Mouse (Mus musculus): Measurements from ENCODE around the gene Fam163a.

Fam163a gene

DNA sequence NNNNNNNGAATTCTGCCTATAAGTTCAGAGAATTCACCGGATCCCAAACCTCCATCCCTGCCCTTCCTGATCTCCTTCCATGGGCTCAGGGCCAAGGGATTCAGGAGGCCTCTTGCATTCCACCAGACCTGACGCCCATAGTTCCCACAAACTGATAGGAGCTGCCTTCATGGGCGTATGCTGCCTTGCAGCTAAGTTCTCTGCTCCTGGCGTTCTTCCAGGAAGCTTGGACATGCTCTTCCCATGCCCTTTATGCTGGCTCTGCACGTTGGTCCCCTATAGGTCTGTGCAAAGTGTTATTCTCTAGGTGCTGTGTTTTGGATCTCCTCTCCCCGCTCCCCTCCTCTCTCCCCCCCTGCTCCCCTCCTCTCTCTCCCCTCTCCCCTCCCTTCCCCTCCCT is 36.1 kb downstream of the Fam163a start:
- H3K27me3 ChIP-seq (ENCODE audit: control insufficient read depth, insufficient read depth, low read length, poor library complexity, severe bottlenecking) = no peaks in the 10 kb centered on the region
- no peaks in the 10 kb centered on the region for H3K36me3 ChIP-seq (ENCODE audit: control insufficient read depth, insufficient read depth, low read length, poor library complexity, severe bottlenecking)
- no peak for DNase-seq (ENCODE audit: low read depth, low spot score)

DNA sequence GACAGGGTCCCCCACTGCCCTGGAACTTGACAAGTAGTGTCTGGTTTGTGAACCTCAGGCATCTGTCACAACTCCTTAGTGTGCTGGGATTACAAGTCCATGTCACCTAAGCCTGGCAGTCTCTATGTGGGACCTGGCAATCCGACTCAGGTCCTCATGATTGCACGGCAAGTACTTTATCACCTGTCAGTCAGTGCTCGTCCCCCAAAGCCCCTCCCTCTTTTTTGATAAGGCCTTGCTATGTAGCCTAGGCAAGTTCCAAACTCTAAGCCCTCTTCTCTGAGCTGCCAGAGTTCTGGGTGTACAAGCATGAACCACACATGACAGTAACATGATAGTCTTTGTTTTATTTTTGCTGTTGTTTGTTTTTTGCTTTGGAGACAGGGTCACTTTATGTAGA is 88.1 kb downstream of the Fam163a start:
- DNase-seq (ENCODE audit: low read depth, low spot score) = no peak
- Histone ChIP-seq H3K36me3 (ENCODE audit: control insufficient read depth, insufficient read depth, low read length, poor library complexity, severe bottlenecking) (no peaks in the 10 kb centered on the region), H3K27me3 (ENCODE audit: control insufficient read depth, insufficient read depth, low read length, poor library complexity, severe bottlenecking) (no peaks in the 10 kb centered on the region)

DNA sequence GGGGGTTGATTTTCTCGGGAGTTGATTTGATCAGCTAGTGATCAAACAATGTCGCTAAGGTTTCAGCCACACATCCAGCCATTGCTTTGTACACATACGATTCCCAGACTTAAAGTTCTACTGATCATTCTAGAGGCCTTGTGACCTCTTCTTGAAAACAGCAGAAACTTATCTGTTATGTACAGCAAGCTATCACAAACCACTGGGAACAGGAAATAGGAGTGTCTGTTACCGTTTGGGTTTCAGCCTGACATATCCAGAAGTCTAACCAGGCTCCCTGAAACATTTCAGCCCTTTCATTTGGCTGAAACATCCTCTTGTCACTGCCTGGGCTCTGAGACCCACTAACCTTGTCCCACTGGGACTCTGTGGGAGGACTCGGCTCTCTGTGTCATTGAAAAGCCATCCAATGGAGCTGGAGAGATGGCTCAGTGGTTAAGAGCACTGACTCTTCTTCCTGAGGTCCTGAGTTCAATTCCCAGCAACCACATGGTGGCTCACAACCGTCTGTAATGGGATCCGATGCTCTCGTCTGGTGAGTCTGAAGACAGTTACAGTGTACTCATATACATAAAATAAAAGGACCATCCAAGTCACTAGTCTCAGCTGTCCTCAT is 90.8 kb downstream of the Fam163a start:
- Histone ChIP-seq H3K27me3 (ENCODE audit: control insufficient read depth, insufficient read depth, low read length, poor library complexity, severe bottlenecking) (no peaks in the 10 kb centered on the region), H3K36me3 (ENCODE audit: control insufficient read depth, insufficient read depth, low read length, poor library complexity, severe bottlenecking) (no peaks in the 10 kb centered on the region)
- no peak for DNase-seq (ENCODE audit: low read depth, low spot score)

DNA sequence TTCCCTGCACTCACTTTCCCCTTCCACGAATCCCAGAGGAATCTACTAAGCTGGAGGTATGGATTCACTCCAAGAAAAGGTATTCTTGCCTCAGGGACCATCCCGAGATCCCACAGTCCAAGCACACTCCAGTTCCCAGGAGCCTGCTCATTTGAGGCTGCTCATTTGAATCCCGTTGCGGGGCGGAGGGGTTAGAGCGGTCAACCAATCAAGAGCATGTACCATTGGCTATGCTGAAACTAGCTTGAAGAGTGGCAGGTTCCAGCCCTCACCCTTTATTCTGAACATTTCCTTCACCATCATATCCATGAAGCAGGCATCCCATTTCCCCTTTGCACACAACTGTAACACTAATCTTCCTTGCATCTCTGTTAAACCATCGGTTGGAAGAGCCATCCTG is 92.7 kb downstream of the Fam163a start:
- Histone ChIP-seq H3K36me3 (ENCODE audit: control insufficient read depth, insufficient read depth, low read length, poor library complexity, severe bottlenecking) (no peaks in the 10 kb centered on the region), H3K27me3 (ENCODE audit: control insufficient read depth, insufficient read depth, low read length, poor library complexity, severe bottlenecking) (no peaks in the 10 kb centered on the region)
- no peak for DNase-seq (ENCODE audit: low read depth, low spot score)

DNA sequence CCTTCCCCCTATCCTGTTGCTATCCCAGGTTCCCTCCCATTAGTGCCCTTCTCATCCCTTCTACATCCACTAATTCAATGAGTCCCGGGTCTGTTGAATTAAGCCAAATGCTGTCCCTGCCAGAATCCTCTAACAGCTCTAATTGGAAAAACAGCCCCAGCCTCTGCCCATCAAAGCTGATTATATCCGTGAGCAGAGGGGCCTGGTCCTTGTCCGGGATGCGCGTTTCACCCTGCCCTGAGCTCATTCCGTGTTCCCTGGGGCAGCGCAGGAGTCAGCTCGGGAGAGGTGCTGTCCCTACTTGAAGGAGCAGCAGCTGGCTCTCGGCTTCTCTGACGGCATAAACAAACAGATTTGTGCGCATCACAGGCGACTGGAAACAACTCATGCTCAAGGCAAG is 93.1 kb downstream of the Fam163a start:
- no peak for DNase-seq (ENCODE audit: low read depth, low spot score)
- Histone ChIP-seq H3K27me3 (ENCODE audit: control insufficient read depth, insufficient read depth, low read length, poor library complexity, severe bottlenecking) (no peaks in the 10 kb centered on the region), H3K36me3 (ENCODE audit: control insufficient read depth, insufficient read depth, low read length, poor library complexity, severe bottlenecking) (no peaks in the 10 kb centered on the region)

DNA sequence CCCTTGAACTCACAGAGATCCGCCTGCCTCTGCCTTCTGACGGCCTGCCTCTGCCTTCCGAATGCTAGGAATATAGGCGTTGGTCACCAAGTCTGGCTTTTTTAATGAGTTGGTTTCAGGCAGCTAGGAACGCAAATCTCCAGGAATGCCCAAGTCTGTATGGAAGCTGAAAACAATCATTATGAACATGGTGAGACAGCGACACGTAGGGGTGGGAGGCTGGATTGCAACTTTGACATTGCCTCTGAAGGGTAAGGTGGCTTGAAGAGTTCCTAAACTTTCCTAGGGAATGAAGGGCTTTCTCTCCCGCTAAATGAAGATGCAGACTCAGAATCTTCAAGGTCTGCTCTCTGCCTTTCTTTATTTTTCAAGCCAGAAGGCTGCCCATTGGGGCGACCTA is 93.7 kb downstream of the Fam163a start:
- no peak for DNase-seq (ENCODE audit: low read depth, low spot score)
- Histone ChIP-seq H3K27me3 (ENCODE audit: control insufficient read depth, insufficient read depth, low read length, poor library complexity, severe bottlenecking) (no peaks in the 10 kb centered on the region), H3K36me3 (ENCODE audit: control insufficient read depth, insufficient read depth, low read length, poor library complexity, severe bottlenecking) (no peaks in the 10 kb centered on the region)

DNA sequence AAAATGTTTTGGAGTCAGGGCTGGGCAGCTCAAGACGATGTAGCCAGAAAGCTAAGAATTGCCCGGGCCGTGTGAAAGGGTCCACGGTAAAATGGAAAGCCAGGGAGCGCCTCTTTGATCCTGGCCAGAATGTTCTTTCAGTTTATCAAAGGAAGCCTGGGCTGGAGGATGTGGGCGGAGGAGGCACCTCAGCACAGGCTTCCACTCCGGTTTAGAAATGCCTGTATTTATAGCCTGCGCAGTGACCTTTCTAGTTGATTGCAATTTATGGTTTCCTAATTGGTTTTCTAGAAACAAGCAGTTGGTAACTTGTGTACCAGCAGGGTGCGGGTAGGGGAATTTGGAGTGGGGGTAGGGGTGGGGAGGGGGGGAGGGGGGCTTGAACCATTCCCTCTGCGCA is 96.4 kb downstream of the Fam163a start:
- Histone ChIP-seq H3K36me3 (ENCODE audit: control insufficient read depth, insufficient read depth, low read length, poor library complexity, severe bottlenecking) (no peaks in the 10 kb centered on the region), H3K27me3 (ENCODE audit: control insufficient read depth, insufficient read depth, low read length, poor library complexity, severe bottlenecking) (no peaks in the 10 kb centered on the region)
- DNase-seq (ENCODE audit: low read depth, low spot score) = no peak

DNA sequence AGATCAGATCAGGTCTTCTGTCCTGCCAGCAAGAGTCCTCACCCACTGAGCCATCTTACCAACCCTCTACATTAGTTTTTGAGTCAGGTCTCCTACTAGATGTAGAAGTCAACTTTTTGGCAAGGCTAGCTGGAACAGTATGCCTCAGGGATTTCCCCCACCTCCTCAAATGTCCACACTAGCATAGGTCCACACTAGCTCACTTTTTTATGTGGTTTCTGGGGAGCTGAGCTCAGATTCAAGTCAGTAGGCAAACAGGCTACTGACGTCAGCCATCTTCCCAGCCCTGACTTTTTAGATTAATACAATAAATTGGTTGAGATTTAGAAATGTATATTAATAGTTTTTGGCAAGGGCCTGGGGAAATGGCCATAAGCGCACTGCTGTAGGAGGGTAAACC is 97.4 kb downstream of the Fam163a start:
- no peaks in the 10 kb centered on the region for H3K36me3 ChIP-seq (ENCODE audit: control insufficient read depth, insufficient read depth, low read length, poor library complexity, severe bottlenecking)
- no peak for DNase-seq (ENCODE audit: low read depth, low spot score)

DNA sequence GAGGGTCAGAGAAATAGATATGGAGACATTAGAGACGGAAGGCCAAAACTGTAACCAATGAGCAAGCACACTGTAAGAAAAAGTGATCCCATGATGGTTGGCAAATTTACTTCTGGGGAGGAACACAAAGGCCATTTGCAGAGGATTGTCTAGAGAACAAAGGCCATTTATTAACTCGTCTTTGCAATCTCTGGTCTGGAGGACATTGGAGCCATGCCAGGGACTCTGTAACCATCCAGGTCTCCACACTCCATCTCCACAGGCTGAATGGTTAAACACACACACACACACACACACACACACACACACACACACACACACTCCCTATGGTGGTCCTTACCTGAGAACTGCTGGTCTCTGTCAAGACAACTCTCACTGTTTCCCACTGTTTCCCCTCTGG is 99.4 kb downstream of the Fam163a start:
- Histone ChIP-seq H3K36me3 (ENCODE audit: control insufficient read depth, insufficient read depth, low read length, poor library complexity, severe bottlenecking) (no peaks in the 10 kb centered on the region), H3K27me3 (ENCODE audit: control insufficient read depth, insufficient read depth, low read length, poor library complexity, severe bottlenecking) (no peaks in the 10 kb centered on the region)
- no peak for DNase-seq (ENCODE audit: low read depth, low spot score)

More for the DNA sequence above, 97.4 kb downstream of the Fam163a start:
- no peaks in the 10 kb centered on the region for H3K27me3 ChIP-seq (ENCODE audit: control insufficient read depth, insufficient read depth, low read length, poor library complexity, severe bottlenecking)

DNA sequence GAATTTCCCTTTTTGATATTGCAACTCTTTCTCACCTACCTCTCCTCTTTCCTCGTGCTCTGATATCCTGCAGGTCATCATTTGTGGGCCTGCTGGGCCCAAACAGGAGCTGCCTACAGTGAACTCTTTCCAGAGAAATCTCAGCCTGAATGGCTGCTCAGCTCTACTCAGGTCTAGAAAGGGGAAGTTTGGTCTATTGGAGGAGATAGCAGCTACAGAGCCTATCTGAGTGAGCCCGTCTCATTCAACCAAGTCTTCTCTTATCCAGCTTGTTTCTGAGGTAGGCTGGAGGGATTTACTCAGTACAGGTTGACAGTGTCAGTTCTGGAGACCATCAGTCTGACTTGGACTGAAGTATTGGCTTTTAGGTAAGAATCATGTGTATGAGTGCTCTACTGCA is 101.1 kb downstream of the Fam163a start:
- Histone ChIP-seq H3K27me3 (ENCODE audit: control insufficient read depth, insufficient read depth, low read length, poor library complexity, severe bottlenecking) (no peaks in the 10 kb centered on the region), H3K36me3 (ENCODE audit: control insufficient read depth, insufficient read depth, low read length, poor library complexity, severe bottlenecking) (no peaks in the 10 kb centered on the region)
- DNase-seq (ENCODE audit: low read depth, low spot score) = no peak

DNA sequence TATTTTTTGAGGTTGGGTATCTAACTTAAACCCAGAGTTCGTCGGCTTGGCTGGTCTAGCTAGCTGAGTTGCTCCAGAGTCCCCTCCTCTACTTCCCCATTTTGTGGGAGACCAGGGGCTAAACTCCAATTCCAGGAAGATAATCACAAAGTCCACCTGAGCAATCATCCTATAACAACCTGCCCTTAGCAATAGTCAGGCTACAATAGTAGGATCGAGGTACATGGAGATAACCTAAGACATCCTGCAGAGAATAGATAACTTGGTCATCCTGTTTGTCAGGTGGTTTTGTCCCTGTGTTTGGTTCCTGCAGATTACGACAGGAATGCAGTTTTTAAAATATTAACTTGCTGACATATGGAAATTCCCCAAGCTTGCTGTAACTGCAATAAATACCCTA is 113.0 kb downstream of the Fam163a start:
- no peak for DNase-seq (ENCODE audit: low read depth, low spot score)
- no peaks in the 10 kb centered on the region for H3K27me3 ChIP-seq (ENCODE audit: control insufficient read depth, insufficient read depth, low read length, poor library complexity, severe bottlenecking)
- no peaks in the 10 kb centered on the region for H3K36me3 ChIP-seq (ENCODE audit: control insufficient read depth, insufficient read depth, low read length, poor library complexity, severe bottlenecking)

DNA sequence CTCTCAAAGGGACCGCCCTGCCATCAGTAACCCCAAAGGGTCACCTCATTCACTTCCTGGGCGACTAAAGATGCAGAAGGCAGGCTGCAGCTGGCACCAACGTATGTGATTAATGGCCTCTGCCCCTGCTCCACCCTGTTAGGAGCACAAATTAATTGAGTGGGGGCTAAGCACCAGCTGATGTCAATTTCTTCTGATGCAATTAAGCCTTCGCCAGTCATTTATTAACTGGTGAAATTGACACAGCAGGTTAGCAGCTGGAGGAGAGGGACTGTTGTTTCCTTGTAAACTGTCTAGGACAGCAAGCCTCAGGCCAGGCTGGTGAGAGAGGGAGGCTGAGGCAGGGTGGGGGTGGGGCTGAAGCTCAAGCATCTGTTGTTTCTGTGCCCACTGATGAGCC is 114.8 kb downstream of the Fam163a start:
- Histone ChIP-seq H3K27me3 (ENCODE audit: control insufficient read depth, insufficient read depth, low read length, poor library complexity, severe bottlenecking) (no peaks in the 10 kb centered on the region), H3K36me3 (ENCODE audit: control insufficient read depth, insufficient read depth, low read length, poor library complexity, severe bottlenecking) (no peaks in the 10 kb centered on the region)
- no peak for DNase-seq (ENCODE audit: low read depth, low spot score)

DNA sequence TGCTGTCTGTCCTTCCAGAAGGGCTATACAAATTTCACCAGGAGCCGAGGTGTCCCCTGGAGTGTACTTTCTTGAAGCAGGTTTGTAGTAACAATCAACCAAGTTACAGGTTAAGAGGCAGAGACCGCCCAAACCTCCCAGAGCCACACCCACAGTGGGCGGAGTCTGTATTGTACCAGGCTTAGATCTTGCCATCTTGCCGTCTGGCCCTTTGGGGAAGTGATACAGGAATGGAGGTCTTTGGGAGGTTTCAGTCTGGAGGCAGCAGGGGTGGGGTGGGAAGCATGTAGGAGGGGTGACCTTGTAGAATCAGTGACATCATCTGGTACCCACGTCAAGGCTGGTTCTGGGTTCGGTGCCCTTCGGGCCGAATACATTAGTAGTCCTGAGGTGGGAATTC is 115.3 kb downstream of the Fam163a start:
- no peaks in the 10 kb centered on the region for H3K27me3 ChIP-seq (ENCODE audit: control insufficient read depth, insufficient read depth, low read length, poor library complexity, severe bottlenecking)
- peak; percentile 7 for DNase-seq (ENCODE audit: low read depth, low spot score)
- no peaks in the 10 kb centered on the region for H3K36me3 ChIP-seq (ENCODE audit: control insufficient read depth, insufficient read depth, low read length, poor library complexity, severe bottlenecking)

DNA sequence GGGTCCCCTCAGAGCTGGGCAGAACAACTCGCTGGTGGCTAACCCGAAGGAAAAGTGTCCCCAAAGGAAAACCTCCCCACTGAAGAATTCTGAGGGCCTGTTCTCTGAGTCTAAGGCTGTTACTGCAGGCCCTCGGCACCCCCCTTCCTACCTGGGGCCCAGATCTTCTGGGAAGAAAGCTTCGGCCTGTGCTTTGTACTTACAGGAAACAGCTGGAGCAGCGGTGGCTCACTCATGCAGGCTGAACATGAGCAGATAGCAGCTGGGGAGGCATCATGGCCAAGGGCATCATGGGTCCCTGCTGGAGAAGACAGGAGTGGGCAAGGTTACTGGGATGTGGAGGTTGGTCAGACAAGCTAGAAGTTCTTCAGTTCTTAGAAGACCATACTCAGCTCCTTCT is 117.2 kb downstream of the Fam163a start:
- no peak for DNase-seq (ENCODE audit: low read depth, low spot score)
- no peaks in the 10 kb centered on the region for H3K36me3 ChIP-seq (ENCODE audit: control insufficient read depth, insufficient read depth, low read length, poor library complexity, severe bottlenecking)

DNA sequence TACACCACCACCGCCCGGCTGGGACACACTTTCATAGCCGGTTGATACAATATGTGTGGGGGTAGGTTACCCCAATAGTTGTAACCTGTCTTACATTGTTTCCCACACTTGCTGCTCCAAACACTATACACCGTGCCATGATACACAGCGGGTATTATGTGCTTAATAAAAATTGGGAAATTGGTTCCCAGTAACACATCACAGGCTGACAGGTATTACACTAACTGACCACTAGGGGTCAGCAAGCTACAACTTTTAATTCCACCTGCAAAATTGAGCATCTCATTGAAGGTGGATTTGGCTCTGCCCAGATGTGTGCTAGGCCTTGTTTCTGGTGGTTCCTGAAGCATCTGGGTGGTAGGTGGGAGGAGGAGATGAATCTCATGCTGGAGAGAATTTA is 119.1 kb downstream of the Fam163a start:
- H3K27me3 ChIP-seq (ENCODE audit: control insufficient read depth, insufficient read depth, low read length, poor library complexity, severe bottlenecking) = no peaks in the 10 kb centered on the region
- H3K36me3 ChIP-seq (ENCODE audit: control insufficient read depth, insufficient read depth, low read length, poor library complexity, severe bottlenecking) = no peaks in the 10 kb centered on the region
- DNase-seq (ENCODE audit: low read depth, low spot score) = peak; percentile 64

More for the DNA sequence above, 117.2 kb downstream of the Fam163a start:
- H3K27me3 ChIP-seq (ENCODE audit: control insufficient read depth, insufficient read depth, low read length, poor library complexity, severe bottlenecking) = no peaks in the 10 kb centered on the region

DNA sequence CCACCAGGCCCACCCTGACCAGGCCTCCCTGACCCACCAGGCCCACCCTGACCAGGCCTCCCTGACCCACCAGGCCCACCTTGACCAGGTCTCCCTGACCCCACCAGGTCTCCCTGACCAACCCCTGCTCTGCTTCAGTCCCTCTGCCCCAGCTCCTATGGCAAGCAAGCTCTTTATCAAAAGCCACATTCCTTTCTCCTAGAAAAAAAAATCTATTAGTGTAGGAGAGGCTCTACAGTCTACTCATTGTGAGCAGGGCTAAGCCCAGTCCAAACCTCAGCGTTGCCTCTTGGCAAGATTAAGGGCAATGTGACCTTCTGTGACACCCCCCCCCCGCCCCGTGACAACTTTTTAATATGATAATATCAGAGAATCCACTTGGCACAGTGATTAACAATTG is 120.2 kb downstream of the Fam163a start:
- DNase-seq (ENCODE audit: low read depth, low spot score) = no peak
- Histone ChIP-seq H3K27me3 (ENCODE audit: control insufficient read depth, insufficient read depth, low read length, poor library complexity, severe bottlenecking) (no peaks in the 10 kb centered on the region), H3K36me3 (ENCODE audit: control insufficient read depth, insufficient read depth, low read length, poor library complexity, severe bottlenecking) (no peaks in the 10 kb centered on the region)

Data from splenic B cell, adult 2 months (primary cell).